Mouse (Mus musculus): ENCODE results near the gene Gm49358.

DNA sequence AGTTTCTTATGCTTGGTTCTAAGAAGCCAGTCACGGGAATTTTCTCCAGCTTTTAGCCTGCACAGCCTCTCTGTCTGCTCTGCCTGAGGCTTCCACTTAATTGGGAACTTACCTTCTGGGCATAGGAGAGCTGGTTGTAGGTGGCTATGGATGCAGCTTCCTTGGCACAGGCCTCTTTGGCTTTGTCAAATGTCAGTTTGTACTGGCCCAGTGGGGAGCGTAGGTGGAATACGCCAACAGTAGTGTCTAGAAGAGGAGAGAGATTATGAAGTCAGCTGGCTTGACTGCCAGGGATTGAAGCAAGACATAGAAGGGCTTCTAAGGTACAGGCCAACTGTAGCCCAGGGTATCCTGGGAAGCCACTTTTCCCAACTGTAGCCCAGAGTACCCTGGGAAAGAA, 89.7 kb downstream of the Gm49358 start:
- TF ChIP-seq GATA1 (IDR thresholded peaks at IDR 0.05; ENCODE audit: borderline replicate concordance, low read length) (no peak), FLI1 (IDR thresholded peaks at IDR 0.05; ENCODE audit: low read length) (no peak)

Measured in megakaryocyte, embryonic 14.5 days (primary cell).